ENCODE assay signal across 7 mouse cellular contexts in genomic region chr1:74948784-74949665, GRCm38 (mm10). TPM values are rescaled to one million over a fixed set of nuclear protein-coding genes. Genes with fewer than 3 reads are reported as not detected.
DNase-seq lines count a peak whose midpoint lies in the region; ATAC-seq lines count a peak whose summit lies in the region.

No protein-coding gene starts in this region.

- peak overlapping the region; percentile 26; the same call in 1 of the 2 replicates for H3K4me3 ChIP-seq in hindbrain, embryonic 14.5 days (replicated peaks; ENCODE audit: low read length)

- peaks cover 22% of the 10 kb centered on the region for H3K4me1 ChIP-seq in hindbrain, embryonic 14.5 days (replicated peaks; ENCODE audit: control insufficient read depth, insufficient read depth, low read length)

- peaks cover 94% of the 10 kb centered on the region for H3K27me3 ChIP-seq in hindbrain, embryonic 14.5 days (ENCODE audit: control insufficient read depth, insufficient read depth, low read length)

- H3K9ac ChIP-seq in hindbrain, embryonic 14.5 days, result no peak overlapping the region

- ATAC-seq in hindbrain, embryonic 14.5 days (ENCODE audit: low FRiP score), result peak; percentile 74

- H3K27ac ChIP-seq in hindbrain, embryonic 14.5 days, result no peak overlapping the region

- WGBS in hindbrain, embryonic 14.5 days, result 4% methylated on average over 20 of the region's 20 CpGs

- no peaks in the 10 kb centered on the region for H3K9me3 ChIP-seq in hindbrain, embryonic 14.5 days (ENCODE audit: control insufficient read depth, low read length)

- peak overlapping the region; percentile 54 for H3K4me2 ChIP-seq in hindbrain, embryonic 14.5 days (replicated peaks)

- peak; percentile 75 for DNase-seq in R1 (ENCODE audit: low read depth, low spot score)
- DNase-seq in cerebellum, adult 18-20 months, result peak; percentile 70 to 82
- DNase-seq in frontal cortex, adult 2 months (ENCODE audit: extremely low spot score in 1 of 2, low spot score in 1 of 2), result peak; percentile 24 to 66
- peak; percentile 72 for DNase-seq in hindbrain, embryonic 14.5 days (ENCODE audit: low spot score)
- peak; percentile 54 to 62 for DNase-seq in left cerebral cortex, adult 18-20 months (ENCODE audit: low spot score in 2 of 2)
- peak; percentile 62 to 76 for DNase-seq in lung, postnatal 4 days
- peak; percentile 46 for DNase-seq in right cerebral cortex, postnatal 25 days

- no peaks in the 10 kb centered on the region for H3K36me3 ChIP-seq in hindbrain, embryonic 14.5 days (replicated peaks; ENCODE audit: control insufficient read depth, insufficient read depth)

RNA-seq across cellular contexts. Expression of gene Ihh, which starts 2.4 kb away (rescaled TPM):
- polyA plus RNA-seq in frontal cortex, adult 2 months (2012; rRNA removed), result 0.24 and 0.32 TPM in 2 replicates
- 0.32 and 0.35 TPM in 2 replicates for polyA plus RNA-seq in hindbrain, embryonic 14.5 days (2014; fragmentation: Nextera tagmentation; extraction: Ambion mirVana)
- total RNA-seq in left cerebral cortex, adult 18-20 months (2021), result under 1 TPM; 0.30 to 0.72 TPM

RNA-seq across cellular contexts. Expression of gene Cfap65, which starts 13.6 kb away (rescaled TPM):
- 7.0 and 7.3 TPM in 2 replicates for polyA plus RNA-seq in frontal cortex, adult 2 months (2012; rRNA removed)
- 1.2 and 1.4 TPM in 2 replicates for polyA plus RNA-seq in hindbrain, embryonic 14.5 days (2014; fragmentation: Nextera tagmentation; extraction: Ambion mirVana)
- total RNA-seq in left cerebral cortex, adult 18-20 months (2021), result 1 to 10 TPM; 2.8 to 3.0 TPM

RNA-seq across cellular contexts. Expression of gene Cryba2, which starts 56.1 kb away (rescaled TPM):
- polyA plus RNA-seq in frontal cortex, adult 2 months (2012; rRNA removed), result 0.36 and 0.48 TPM in 2 replicates
- 2.0 and 2.1 TPM in 2 replicates for polyA plus RNA-seq in hindbrain, embryonic 14.5 days (2014; fragmentation: Nextera tagmentation; extraction: Ambion mirVana)
- total RNA-seq in left cerebral cortex, adult 18-20 months (2021), result under 1 TPM in 1 of 2 experiments, not detected in 1; 0.80 TPM
